Mouse (Mus musculus) forebrain, embryonic 10.5 days (tissue): ENCODE results near the gene Bub1b. TPM values are rescaled to one million over a fixed set of nuclear protein-coding genes. Genes with fewer than 3 reads are reported as not detected.

Source experiments
- DNase-seq: peaks from one replicate; pipeline ENCODE4 v3.0.0-alpha.2; 2017; ENCODE audit warnings: low spot score; ENCODE audit errors: extremely low spot score
- H3K27ac ChIP-seq: fragments of 300-500 bp; sonication (generic); 2 replicates; pipeline ENCODE4 v1.5.1; 2016; ENCODE audit warnings: mild to moderate bottlenecking
- H3K27me3 ChIP-seq: fragments of 300-500 bp; sonication (generic); 2 replicates; pipeline ENCODE4 v1.6.1; 2016; ENCODE audit warnings: mild to moderate bottlenecking; ENCODE audit not compliant: poor library complexity, severe bottlenecking
- H3K36me3 ChIP-seq: fragments of 300-500 bp; sonication (generic); replicated peaks from 2 replicates; pipeline ENCODE4 v1.6.1; 2016; ENCODE audit warnings: mild to moderate bottlenecking, moderate library complexity
- H3K4me1 ChIP-seq: fragments of 300-500 bp; sonication (generic); 2 replicates; pipeline ENCODE4 v1.6.1; 2016
- H3K4me3 ChIP-seq: fragments of 300-500 bp; sonication (generic); 2 replicates; pipeline ENCODE4 v1.5.1; 2016; ENCODE audit warnings: mild to moderate bottlenecking, moderate library complexity
- H3K9me3 ChIP-seq: fragments of 300-500 bp; sonication (generic); 2 replicates; pipeline ENCODE4 v1.6.1; 2016; ENCODE audit warnings: mild to moderate bottlenecking, moderate library complexity
- WGBS: fragments of 180-500 bp; shearing (Covaris S2); methylation state at CpG from one replicate; pipeline ENCODE4 v1.1.7; 2016; 5-methylcytosine and 5-hydroxymethylcytosine counted together
- polyA plus RNA-seq: library from polyadenylated mRNA; unstranded; fragments of >200 nt; fragmentation: Nextera tagmentation; extraction: Ambion mirVana; gene quantifications from 2 replicates; pipeline ENCODE4 v1.2.1, GENCODE M21; 2016

The Bub1b gene
- polyA plus RNA-seq, 1 experiment from 2014 or later, result 168 TPM

DNA sequence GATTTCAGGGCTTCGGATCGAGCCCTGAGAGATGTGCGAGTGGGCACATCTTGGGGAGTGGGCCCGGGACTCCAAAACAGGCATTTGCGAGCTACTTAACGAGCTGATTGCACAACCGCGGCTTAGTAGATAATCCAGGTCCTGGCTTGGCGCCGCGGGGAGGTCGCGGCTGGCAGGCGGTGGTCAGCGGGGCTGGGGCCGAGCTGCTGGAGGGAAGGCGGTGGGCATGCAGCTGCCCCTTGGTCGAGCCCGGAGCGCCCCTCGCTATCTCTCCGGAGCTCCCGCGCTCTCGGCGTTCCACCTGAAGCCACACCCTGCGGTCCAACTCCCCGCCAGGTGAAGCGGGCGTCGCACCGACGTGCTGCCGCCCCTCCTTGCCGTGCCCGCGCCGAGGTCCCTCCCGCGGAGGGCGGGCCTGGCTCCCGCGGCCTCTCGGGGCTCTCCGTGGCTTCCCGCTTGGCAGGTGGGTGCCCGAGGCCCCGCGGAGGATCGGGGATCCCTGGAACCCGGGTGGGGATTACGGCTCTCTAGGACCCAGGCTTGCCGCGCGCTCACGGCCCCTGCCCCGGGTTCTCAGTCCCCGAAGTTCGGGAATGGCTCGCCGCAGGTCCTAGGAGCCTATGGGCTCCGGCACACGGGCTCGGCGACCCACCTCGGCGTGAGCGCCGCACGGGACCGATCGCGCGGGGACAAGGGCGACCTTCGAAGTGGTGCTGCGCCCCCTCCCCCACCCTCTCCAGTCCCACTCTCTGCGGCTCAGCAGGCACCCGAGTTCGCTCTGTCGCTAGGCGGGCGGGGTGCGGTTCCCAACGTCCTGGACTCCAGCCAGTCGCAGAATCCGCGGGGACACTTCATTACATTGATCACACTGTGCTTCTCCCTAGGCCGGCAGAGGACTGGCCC is 79.1 kb downstream of the Bub1b start:
- Histone ChIP-seq H3K4me3 (peak overlapping the region; percentile 63), H3K27ac (peak overlapping the region; percentile 71), H3K27me3 (peaks cover 99% of the 10 kb centered on the region), H3K4me1 (peaks cover 33% of the 10 kb centered on the region), H3K9me3 (no peaks in the 10 kb centered on the region), H3K36me3 (no peaks in the 10 kb centered on the region)
- under 1% methylated on average over 89 of the region's 89 CpGs for WGBS
- peak; percentile 45 for DNase-seq

DNA sequence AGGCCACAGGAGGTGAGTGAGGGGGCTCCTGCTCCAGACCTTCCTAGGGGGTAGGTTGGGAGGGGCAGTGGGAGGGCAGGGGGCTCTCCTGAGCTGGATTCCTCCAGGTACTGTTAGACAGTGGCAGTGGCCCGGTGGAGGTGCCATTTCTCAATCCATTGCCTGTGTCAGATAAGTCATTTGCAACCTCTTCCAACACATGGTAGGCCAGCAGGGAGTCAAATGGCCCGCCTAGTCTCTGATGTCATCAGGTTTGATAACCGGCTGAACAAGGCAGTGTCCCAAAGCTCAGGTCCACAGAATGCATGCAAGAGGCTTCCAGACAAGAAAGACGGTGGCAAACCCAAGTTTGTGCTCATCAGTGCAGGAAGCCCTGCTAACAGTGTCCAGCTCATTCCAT is 79.8 kb downstream of the Bub1b start:
- H3K27me3 ChIP-seq, result peaks cover 97% of the 10 kb centered on the region
- H3K4me1 ChIP-seq, result peaks cover 33% of the 10 kb centered on the region
- H3K4me3 ChIP-seq, result peak overlapping the region; percentile 63
- no peaks in the 10 kb centered on the region for H3K36me3 ChIP-seq
- H3K9me3 ChIP-seq, result no peaks in the 10 kb centered on the region
- 21% methylated on average over 4 of the region's 4 CpGs for WGBS
- H3K27ac ChIP-seq, result no peak overlapping the region
- DNase-seq, result no peak

DNA sequence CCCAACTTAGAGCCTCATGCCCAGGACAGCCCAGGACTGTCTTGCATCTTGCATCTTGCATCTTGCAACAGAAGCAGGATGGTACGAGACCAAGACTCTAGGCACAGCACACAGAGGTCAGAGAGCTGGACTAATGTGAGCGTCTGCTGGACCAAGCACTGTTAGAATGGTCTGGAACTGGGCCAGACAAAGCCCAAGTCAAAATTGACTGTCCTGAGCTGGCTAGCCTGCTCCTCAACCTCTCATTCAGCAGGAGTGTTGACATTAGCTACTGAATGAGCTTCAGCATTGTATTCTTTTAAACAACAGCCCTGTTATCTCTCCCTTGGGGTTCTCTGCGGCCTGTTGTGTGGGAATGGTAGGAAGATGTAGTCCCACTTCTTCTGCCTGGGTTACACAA is 81.6 kb downstream of the Bub1b start:
- 82% methylated on average over 3 of the region's 3 CpGs for WGBS

DNA sequence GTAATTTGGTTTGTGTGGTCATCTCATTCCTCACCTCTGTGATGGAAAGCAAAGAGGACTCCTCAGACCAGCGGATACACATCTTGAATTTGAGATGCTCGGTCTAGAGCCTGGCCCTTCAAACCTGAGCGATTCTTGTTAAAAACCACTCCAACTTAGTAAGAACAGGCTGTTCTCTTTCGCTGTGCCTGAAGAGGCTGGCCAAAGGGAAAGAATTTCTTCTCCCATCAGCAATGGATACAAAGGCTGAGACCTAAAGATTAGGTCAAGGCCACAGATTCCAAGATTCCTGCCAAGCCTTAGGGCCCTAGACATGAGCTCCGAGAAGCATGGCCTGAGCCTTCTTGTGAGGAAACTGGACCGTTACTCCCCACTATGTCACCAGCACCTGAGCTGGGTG is 82.9 kb downstream of the Bub1b start:
- 91% methylated on average over 6 of the region's 6 CpGs for WGBS
- peaks cover 66% of the 10 kb centered on the region for H3K27me3 ChIP-seq
- H3K27ac ChIP-seq, result no peak overlapping the region
- H3K4me3 ChIP-seq, result no peak overlapping the region
- no peaks in the 10 kb centered on the region for H3K36me3 ChIP-seq
- DNase-seq, result no peak
- no peaks in the 10 kb centered on the region for H3K9me3 ChIP-seq
- H3K4me1 ChIP-seq, result peaks cover 15% of the 10 kb centered on the region

More for the DNA sequence above, 81.6 kb downstream of the Bub1b start:
- no peak for DNase-seq
- peaks cover 18% of the 10 kb centered on the region for H3K4me1 ChIP-seq
- peaks cover 79% of the 10 kb centered on the region for H3K27me3 ChIP-seq
- no peaks in the 10 kb centered on the region for H3K9me3 ChIP-seq
- no peak overlapping the region for H3K27ac ChIP-seq
- H3K36me3 ChIP-seq, result no peaks in the 10 kb centered on the region
- no peak overlapping the region for H3K4me3 ChIP-seq

- H3K4me3 ChIP-seq, result no peak overlapping the region
- H3K9me3 ChIP-seq, result no peaks in the 10 kb centered on the region
- no peak overlapping the region for H3K27ac ChIP-seq
- H3K36me3 ChIP-seq, result no peaks in the 10 kb centered on the region
- 66% methylated on average over 8 of the region's 8 CpGs for WGBS
- H3K27me3 ChIP-seq, result peaks cover 55% of the 10 kb centered on the region
- no peak for DNase-seq
- peaks cover 1% of the 10 kb centered on the region for H3K4me1 ChIP-seq
Measured at GRCm38 (mm10) chr2:118682544-118683260, 84.7 kb downstream of the Bub1b start.

DNA sequence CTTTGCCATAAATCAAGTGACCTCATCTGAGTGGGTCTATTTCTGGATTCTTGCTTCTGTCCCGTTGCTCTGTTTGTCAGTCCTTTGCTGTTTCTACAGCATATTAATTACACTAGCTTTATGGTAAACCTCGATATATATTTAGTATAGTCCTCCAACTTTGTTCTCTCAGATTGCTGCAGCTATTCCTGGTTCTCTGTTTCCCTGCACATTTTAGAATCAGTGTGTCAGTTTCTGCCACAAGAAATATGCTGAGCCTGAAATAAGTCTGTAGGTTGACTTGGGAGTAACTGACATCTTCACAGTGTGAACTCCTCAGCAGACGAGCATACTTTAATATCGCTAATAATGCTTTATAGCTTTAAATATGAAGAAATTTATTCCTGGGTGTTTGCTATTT is 87.1 kb downstream of the Bub1b start:
- 93% methylated on average over 4 of the region's 4 CpGs for WGBS
- Histone ChIP-seq H3K9me3 (no peaks in the 10 kb centered on the region), H3K27ac (no peak overlapping the region), H3K4me1 (no peaks in the 10 kb centered on the region), H3K4me3 (no peak overlapping the region), H3K36me3 (no peaks in the 10 kb centered on the region), H3K27me3 (peaks cover 36% of the 10 kb centered on the region)
- DNase-seq, result no peak

- Histone ChIP-seq H3K4me3 (no peak overlapping the region), H3K27me3 (peaks cover 30% of the 10 kb centered on the region), H3K4me1 (no peaks in the 10 kb centered on the region), H3K27ac (no peak overlapping the region), H3K36me3 (no peaks in the 10 kb centered on the region), H3K9me3 (no peaks in the 10 kb centered on the region)
- no peak for DNase-seq
- WGBS, result 90% methylated on average over 8 of the region's 8 CpGs
Measured at GRCm38 (mm10) chr2:118686693-118687092, 88.7 kb downstream of the Bub1b start.

DNA sequence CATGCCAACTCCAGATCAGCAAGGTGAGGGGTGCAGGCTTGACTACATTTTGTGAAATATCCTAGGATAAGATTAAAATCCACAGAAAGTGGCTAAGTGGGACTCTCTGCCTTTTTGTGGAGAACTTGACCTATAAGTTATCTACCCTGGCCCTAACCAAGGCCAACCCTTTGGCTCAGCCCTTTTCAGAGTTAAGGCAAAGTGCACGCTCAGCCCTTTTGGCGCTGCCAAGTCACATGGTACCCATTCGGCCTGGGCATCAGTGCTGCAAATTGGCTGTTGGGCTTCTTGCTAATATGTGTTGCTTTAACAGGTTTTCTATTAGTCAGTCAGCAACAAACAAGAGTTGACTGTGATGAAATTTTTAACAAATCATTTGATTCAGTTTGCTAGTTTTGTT is 89.8 kb downstream of the Bub1b start:
- H3K27me3 ChIP-seq, result peaks cover 26% of the 10 kb centered on the region
- H3K9me3 ChIP-seq, result no peaks in the 10 kb centered on the region
- no peaks in the 10 kb centered on the region for H3K4me1 ChIP-seq
- H3K27ac ChIP-seq, result no peak overlapping the region
- WGBS, result 95% methylated on average over 3 of the region's 3 CpGs
- no peak overlapping the region for H3K4me3 ChIP-seq
- no peak for DNase-seq
- no peaks in the 10 kb centered on the region for H3K36me3 ChIP-seq

GRCm38 (mm10) chr2:118689875-118690274 is 91.9 kb downstream of the Bub1b start:
- 78% methylated on average over 10 of the region's 10 CpGs for WGBS
- H3K4me3 ChIP-seq, result no peak overlapping the region
- no peak overlapping the region; the same call in 1 of the 2 replicates for H3K27ac ChIP-seq
- H3K27me3 ChIP-seq, result peaks cover 47% of the 10 kb centered on the region
- no peaks in the 10 kb centered on the region for H3K36me3 ChIP-seq
- no peaks in the 10 kb centered on the region for H3K9me3 ChIP-seq
- no peak for DNase-seq
- H3K4me1 ChIP-seq, result no peaks in the 10 kb centered on the region

Other genes with a start within 250 kb of the Bub1b start
- 0.04 and 0.17 TPM in 2 replicates for gene Gpr176, start 224.8 kb upstream of the Bub1b start, polyA plus RNA-seq
- 14.0 and 14.2 TPM in 2 replicates for gene Eif2ak4, start 209.6 kb upstream of the Bub1b start, polyA plus RNA-seq
- 238 and 240 TPM in 2 replicates for gene Srp14, start 118.5 kb upstream of the Bub1b start, polyA plus RNA-seq
- 3.8 and 4.5 TPM in 2 replicates for gene Bmf, start 48.5 kb upstream of the Bub1b start, polyA plus RNA-seq
- 0.52 and 1.6 TPM in 2 replicates for gene Pak6, start 65.1 kb downstream of the Bub1b start, polyA plus RNA-seq
- not detected in 2 replicates for gene Ankrd63, start 105.8 kb downstream of the Bub1b start, polyA plus RNA-seq
- 0.38 and 0.46 TPM in 2 replicates for gene Plcb2, start 130.2 kb downstream of the Bub1b start, polyA plus RNA-seq
- gene Inafm2, start 147.5 kb downstream of the Bub1b start, polyA plus RNA-seq, result 19.8 and 21.7 TPM in 2 replicates
- 0.53 and 0.64 TPM in 2 replicates for gene Ccdc9b, start 164.4 kb downstream of the Bub1b start, polyA plus RNA-seq
- not detected in 2 replicates for gene Phgr1, start 174.6 kb downstream of the Bub1b start, polyA plus RNA-seq
- gene Disp2, start 181.5 kb downstream of the Bub1b start, polyA plus RNA-seq, result 1.0 and 1.2 TPM in 2 replicates
- 173 and 180 TPM in 2 replicates for gene Knstrn, start 215.8 kb downstream of the Bub1b start, polyA plus RNA-seq